Mouse (Mus musculus) right cerebral cortex, adult 18-20 months (tissue): Measurements from ENCODE around the gene Rbm34.
"Not testable (repeated sequence)": the region's sequence is repeated elsewhere in the genome, so short reads cannot be mapped to it uniquely, and the experiment has no call there.

Source experiments
- DNase-seq: peaks from one replicate; pipeline ENCODE4 v3.0.0; 2022; ENCODE audit warnings: mixed read lengths

Rbm34 gene

GRCm38 (mm10) chr8:126970579-126971313 lies at the start of gene Rbm34:
Gene Rbm34 (minus strand): TSS chr8:126971071.
- DNase-seq = peak; percentile 94

GRCm38 (mm10) chr8:127011668-127012067 lies 40.8 kb upstream of the Rbm34 start:
- DNase-seq = no peak

- DNase-seq = no peak
These were observed 23.6 kb upstream of the Rbm34 start for GRCm38 (mm10) chr8:126994506-126994905.

- DNase-seq = no peak
These were observed 18.7 kb upstream of the Rbm34 start for GRCm38 (mm10) chr8:126989363-126990153.

- no peak for DNase-seq
These were observed 17.6 kb upstream of the Rbm34 start for GRCm38 (mm10) chr8:126988346-126989006.

- DNase-seq = peak; percentile 84
These were observed 15.6 kb upstream of the Rbm34 start for GRCm38 (mm10) chr8:126986495-126986894.

GRCm38 (mm10) chr8:126980046-126980445 lies 9.2 kb upstream of the Rbm34 start:
- no peak for DNase-seq

GRCm38 (mm10) chr8:126979091-126979920 lies 8.4 kb upstream of the Rbm34 start:
- no peak for DNase-seq

- DNase-seq = not testable (repeated sequence)
These were observed 7.7 kb upstream of the Rbm34 start for GRCm38 (mm10) chr8:126978535-126978934.

- no peak for DNase-seq
These were observed 7.2 kb upstream of the Rbm34 start for GRCm38 (mm10) chr8:126978028-126978427.

- DNase-seq = no peak
These were observed 5.9 kb upstream of the Rbm34 start for GRCm38 (mm10) chr8:126976608-126977348.

GRCm38 (mm10) chr8:126975706-126976105 lies 4.8 kb upstream of the Rbm34 start:
- DNase-seq = no peak

- DNase-seq = no peak
These were observed 3.6 kb upstream of the Rbm34 start for GRCm38 (mm10) chr8:126974511-126974910.

- no peak for DNase-seq
These were observed 2.9 kb upstream of the Rbm34 start for GRCm38 (mm10) chr8:126973686-126974265.

- no peak for DNase-seq
These were observed 1.8 kb upstream of the Rbm34 start for GRCm38 (mm10) chr8:126972649-126973048.

GRCm38 (mm10) chr8:126972102-126972501 lies 1.2 kb upstream of the Rbm34 start:
- no peak for DNase-seq

- no peak for DNase-seq
These were observed 418 bp upstream of the Rbm34 start for GRCm38 (mm10) chr8:126971314-126971664.

- no peak for DNase-seq
These were observed 1.3 kb downstream of the Rbm34 start for GRCm38 (mm10) chr8:126969546-126969945.

- no peak for DNase-seq
These were observed 2.8 kb downstream of the Rbm34 start for GRCm38 (mm10) chr8:126968107-126968506.

- no peak for DNase-seq
These were observed 5.6 kb downstream of the Rbm34 start for GRCm38 (mm10) chr8:126965246-126965645.

GRCm38 (mm10) chr8:126962871-126963270 lies 8.0 kb downstream of the Rbm34 start:
- DNase-seq = no peak

- peak; percentile 79 for DNase-seq
These were observed 9.4 kb downstream of the Rbm34 start for GRCm38 (mm10) chr8:126961516-126961915.
